Mouse (Mus musculus) G1E (cell line): Measurements from ENCODE around the gene Qpct. TPM values are rescaled to one million over a fixed set of nuclear protein-coding genes. Genes with fewer than 3 reads are reported as not detected.

Experiments
- ATAC-seq: 2 replicates; pipeline ENCODE4 v1.8.0; 2016; ENCODE audit warnings: mild to moderate bottlenecking; ENCODE audit not compliant: insufficient number of reproducible peaks, poor library complexity, low FRiP score, severe bottlenecking; ENCODE audit errors: extremely low read depth
- DNase-seq: peaks from one replicate; pipeline ENCODE4 v3.0.0; 2012; ENCODE audit warnings: low spot score
- H3K27me3 ChIP-seq: 2 replicates; pipeline ENCODE4 v1.6.1; 2012; ENCODE audit warnings: mild to moderate bottlenecking, low read length, inconsistent platforms; ENCODE audit not compliant: insufficient read depth
- H3K36me3 ChIP-seq: replicated peaks from 2 replicates; pipeline ENCODE3; 2012; ENCODE audit warnings: mild to moderate bottlenecking, inconsistent platforms
- H3K4me1 ChIP-seq: 2 replicates; pipeline ENCODE4 v1.6.1; 2012; ENCODE audit warnings: low read depth, low read length, inconsistent platforms, mixed read lengths; ENCODE audit not compliant: insufficient read depth
- H3K4me3 ChIP-seq: 2 replicates; pipeline ENCODE4 v1.5.1; 2012; ENCODE audit warnings: low read depth, mild to moderate bottlenecking, inconsistent platforms, low read length, moderate library complexity, mixed read lengths
- H3K9me3 ChIP-seq: replicated peaks from 2 replicates; pipeline ENCODE4 v1.6.1; 2012; ENCODE audit warnings: inconsistent platforms
- CTCF ChIP-seq: IDR thresholded peaks from 2 replicates; pipeline ENCODE4 v1.5.1; 2012; ENCODE audit warnings: low read depth, low read length, inconsistent platforms, mixed read lengths
- GATA1 ChIP-seq: IDR thresholded peaks from 2 replicates; pipeline ENCODE4 v1.6.1; 2012; ENCODE audit warnings: borderline replicate concordance, low read length, inconsistent platforms, mixed read lengths
- GATA2 ChIP-seq: IDR thresholded peaks from 2 replicates; pipeline ENCODE4 v1.6.1; 2012; ENCODE audit warnings: low read depth, low read length, inconsistent platforms, borderline replicate concordance
- POLR2AphosphoS5 ChIP-seq: IDR thresholded peaks from 2 replicates; pipeline ENCODE4 v1.6.1; 2012; ENCODE audit warnings: low read depth, low read length, inconsistent platforms; ENCODE audit not compliant: insufficient replicate concordance
- TAL1 ChIP-seq: conservative IDR thresholded peaks from 2 replicates; pipeline ENCODE4 v1.6.1; 2012; ENCODE audit warnings: low read depth, low read length, inconsistent platforms, mixed read lengths
- polyA plus RNA-seq: library from polyadenylated mRNA; stranded (reverse); fragments of >175 nt; gene quantifications from 2 replicates; pipeline ENCODE4 v1.2.3, GENCODE M21; 2012
- total RNA-seq, 2 experiments: library from RNA; stranded (forward) in 1 of 2; stranded (reverse) in 1 of 2; fragments of 200-1000 nt in 1 of 2; fragments of >200 nt in 1 of 2; fragmentation: Nextera tagmentation in 1 of 2; gene quantifications; 2 replicates each; pipeline ENCODE4 v1.2.3; 2014 to 2017

Gene Qpct
- total and polyA plus RNA-seq, 3 experiments, result 0.16 TPM; not detected in 2

DNA sequence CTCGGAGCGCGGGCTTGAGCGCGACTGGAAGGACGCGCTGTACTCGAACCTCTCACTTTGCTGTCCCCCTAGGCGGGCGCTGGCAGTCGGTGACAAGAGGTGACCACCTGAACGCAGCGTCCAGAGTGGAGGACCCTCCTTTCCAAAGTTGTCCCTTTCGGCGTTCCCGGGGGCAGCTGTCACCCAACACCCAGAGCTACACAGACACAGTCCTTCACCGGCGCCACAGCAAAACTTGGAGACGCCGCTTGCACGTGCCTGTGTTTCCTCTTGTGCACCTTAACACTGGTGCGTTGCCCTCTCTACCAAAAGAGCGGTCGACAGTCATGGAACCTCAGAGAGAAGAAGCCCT is 30.7 kb upstream of the Qpct start:
- Histone ChIP-seq H3K9me3 (peaks cover 10% of the 10 kb centered on the region), H3K27me3 (no peaks in the 10 kb centered on the region), H3K4me3 (no peak overlapping the region), H3K36me3 (no peaks in the 10 kb centered on the region), H3K4me1 (no peaks in the 10 kb centered on the region)
- TF ChIP-seq GATA1, result no peak
- TF ChIP-seq CTCF, result no peak
- no peak for TF ChIP-seq TAL1
- no peak for TF ChIP-seq POLR2AphosphoS5
- no peak for TF ChIP-seq GATA2
- ATAC-seq (no peak), DNase-seq (no peak)

DNA sequence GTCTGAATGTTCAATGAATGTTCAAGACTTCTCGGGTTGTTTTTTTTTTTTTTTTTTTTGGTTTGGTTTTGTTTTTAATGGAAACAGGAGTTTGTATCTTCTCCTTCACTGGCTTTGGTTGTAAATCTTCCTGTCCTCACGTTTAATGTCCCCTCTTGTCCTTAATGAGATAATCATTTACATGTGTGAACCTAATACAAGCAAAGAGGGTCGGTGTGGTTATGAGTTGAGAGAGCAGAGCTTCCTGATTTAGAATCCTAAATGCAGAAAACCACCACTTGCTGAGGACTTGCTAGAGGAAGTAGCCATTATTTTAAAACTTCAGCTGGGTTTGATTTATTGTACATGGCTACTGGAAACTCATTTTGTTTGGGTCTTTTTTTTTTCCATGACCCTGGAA is 29.0 kb upstream of the Qpct start:
- ATAC-seq, result no peak
- no peak overlapping the region for H3K4me3 ChIP-seq
- no peaks in the 10 kb centered on the region for H3K27me3 ChIP-seq
- TF ChIP-seq GATA1 (no peak), TAL1 (no peak), GATA2 (no peak)
- H3K4me1 ChIP-seq, result no peaks in the 10 kb centered on the region
- H3K9me3 ChIP-seq, result peaks cover 10% of the 10 kb centered on the region
- no peaks in the 10 kb centered on the region for H3K36me3 ChIP-seq
- no peak for DNase-seq

DNA sequence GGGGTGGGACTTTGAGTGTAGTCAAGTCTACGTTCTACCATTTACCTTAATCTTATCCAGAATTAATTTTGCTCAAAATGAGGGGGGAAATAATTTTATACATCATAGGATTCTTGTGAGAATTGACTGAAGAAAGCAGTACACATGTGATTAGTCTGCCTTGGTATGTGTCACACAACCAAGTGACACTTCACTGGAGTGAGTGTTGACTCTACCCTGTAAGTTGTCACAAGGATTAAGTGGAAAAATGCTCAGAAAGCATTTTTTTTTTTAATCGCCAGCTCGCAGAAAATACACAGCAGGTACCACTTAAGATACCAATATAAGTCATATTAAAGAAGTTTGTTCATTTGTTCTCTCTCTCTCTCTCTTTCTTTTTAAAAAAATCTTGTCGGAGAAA is 27.2 kb upstream of the Qpct start:
- Histone ChIP-seq H3K36me3 (no peaks in the 10 kb centered on the region), H3K27me3 (no peaks in the 10 kb centered on the region), H3K4me1 (no peaks in the 10 kb centered on the region), H3K9me3 (peaks cover 10% of the 10 kb centered on the region), H3K4me3 (no peak overlapping the region)
- no peak for TF ChIP-seq CTCF
- no peak for ATAC-seq
- DNase-seq, result no peak

DNA sequence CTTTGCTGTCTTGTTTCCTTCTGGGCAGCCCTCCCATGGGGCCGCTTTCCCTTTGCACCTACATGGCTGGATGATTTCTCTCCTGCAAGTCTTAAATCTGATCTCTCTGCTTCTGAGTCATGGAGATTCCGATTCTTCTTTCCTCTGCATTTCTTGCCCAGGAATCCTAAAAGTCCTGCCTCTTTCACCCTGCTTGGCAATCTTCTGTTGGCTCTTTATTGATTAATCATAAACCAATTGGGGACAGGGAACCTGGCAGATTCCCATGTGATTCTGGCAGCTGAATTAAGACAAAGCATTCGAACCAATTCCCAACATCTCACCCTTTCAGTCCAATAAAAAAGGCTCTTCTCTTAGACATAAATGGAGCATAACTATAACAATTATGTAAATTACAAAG is 22.5 kb upstream of the Qpct start:
- no peaks in the 10 kb centered on the region for H3K36me3 ChIP-seq

DNA sequence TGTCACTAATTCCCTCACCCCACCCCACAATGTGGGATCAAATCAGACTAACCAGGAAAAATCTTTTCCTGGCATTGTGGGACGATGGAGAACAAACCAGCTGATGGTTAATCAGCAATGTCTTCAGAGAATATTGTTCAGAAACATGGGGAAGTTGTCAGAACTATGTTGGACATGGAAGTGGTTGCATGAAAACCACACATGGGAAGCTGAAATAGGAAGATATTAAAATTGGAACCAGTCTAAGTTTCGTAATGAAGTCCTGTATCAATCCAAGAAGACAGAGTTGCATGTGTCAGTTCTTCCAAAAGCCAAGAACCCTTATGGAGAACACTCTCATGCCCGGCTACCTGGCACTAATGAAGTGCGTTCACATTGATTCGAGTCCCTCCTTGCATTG is 20.1 kb upstream of the Qpct start:
- no peak for ATAC-seq
- H3K36me3 ChIP-seq, result no peaks in the 10 kb centered on the region
- no peak for DNase-seq
- no peak overlapping the region for H3K4me3 ChIP-seq
- no peaks in the 10 kb centered on the region for H3K9me3 ChIP-seq
- H3K4me1 ChIP-seq, result no peaks in the 10 kb centered on the region
- TF ChIP-seq POLR2AphosphoS5, result no peak
- no peak for TF ChIP-seq GATA2
- TF ChIP-seq TAL1, result no peak
- no peak for TF ChIP-seq GATA1
- no peak for TF ChIP-seq CTCF
- H3K27me3 ChIP-seq, result no peaks in the 10 kb centered on the region

More for the DNA sequence above, 22.5 kb upstream of the Qpct start:
- no peaks in the 10 kb centered on the region for H3K4me1 ChIP-seq
- ATAC-seq, result no peak
- H3K9me3 ChIP-seq, result no peaks in the 10 kb centered on the region
- H3K4me3 ChIP-seq, result no peak overlapping the region
- no peaks in the 10 kb centered on the region for H3K27me3 ChIP-seq
- no peak for DNase-seq
- TF ChIP-seq POLR2AphosphoS5, result no peak
- TF ChIP-seq TAL1, result no peak
- no peak for TF ChIP-seq GATA1
- TF ChIP-seq GATA2, result no peak
- no peak for TF ChIP-seq CTCF

DNA sequence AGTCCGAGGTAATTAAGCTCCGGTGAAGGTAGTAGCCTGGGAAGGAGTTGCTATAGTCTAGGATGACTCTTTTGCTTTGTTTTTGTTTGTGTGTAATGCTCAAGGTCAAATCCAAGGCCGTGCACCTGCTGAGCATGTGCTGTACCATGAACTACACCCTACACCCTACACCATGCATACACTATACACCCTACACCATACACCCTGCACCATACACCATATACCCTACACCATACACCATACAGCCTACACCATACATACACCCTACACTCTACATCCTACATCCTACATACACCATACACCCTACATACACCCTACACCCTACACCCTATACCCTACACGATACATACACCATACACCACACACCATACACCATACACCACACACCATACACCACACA is 18.9 kb upstream of the Qpct start:
- Histone ChIP-seq H3K27me3 (no peaks in the 10 kb centered on the region), H3K36me3 (no peaks in the 10 kb centered on the region), H3K9me3 (no peaks in the 10 kb centered on the region), H3K4me3 (no peak overlapping the region), H3K4me1 (no peaks in the 10 kb centered on the region)
- DNase-seq, result no peak
- no peak for TF ChIP-seq GATA2
- no peak for TF ChIP-seq TAL1
- no peak for ATAC-seq

DNA sequence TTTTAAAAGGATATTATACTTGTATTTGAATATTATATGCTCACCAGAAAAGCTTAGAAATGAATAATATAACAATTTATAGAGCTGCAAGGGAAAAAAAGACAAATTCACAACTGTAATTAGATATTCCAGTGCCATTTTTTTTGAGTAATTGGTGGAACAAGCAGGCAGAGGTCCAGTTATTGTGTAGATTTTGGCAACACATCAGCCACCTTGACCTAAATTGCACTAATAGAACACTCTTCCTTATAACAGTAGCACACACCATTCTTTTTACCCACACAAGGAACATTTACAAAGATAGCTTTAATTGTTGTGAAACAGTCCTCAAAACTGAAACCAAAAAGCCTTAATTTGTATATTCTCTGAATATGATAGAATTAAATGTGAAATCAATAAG is 12.0 kb upstream of the Qpct start:
- H3K4me3 ChIP-seq, result no peak overlapping the region
- no peak for DNase-seq
- no peaks in the 10 kb centered on the region for H3K9me3 ChIP-seq
- no peak for ATAC-seq
- H3K4me1 ChIP-seq, result no peaks in the 10 kb centered on the region
- TF ChIP-seq GATA1 (no peak), CTCF (no peak), POLR2AphosphoS5 (no peak), TAL1 (no peak), GATA2 (no peak)
- no peaks in the 10 kb centered on the region for H3K27me3 ChIP-seq
- H3K36me3 ChIP-seq, result no peaks in the 10 kb centered on the region
